ENCODE assay signal across 23 mouse cellular contexts in genomic region chr9:43315320-43315950, GRCm38 (mm10). TPM values are rescaled to one million over a fixed set of nuclear protein-coding genes. Genes with fewer than 3 reads are reported as not detected.
DNase-seq lines count a peak whose midpoint lies in the region; ATAC-seq and TF ChIP-seq lines count a peak whose summit lies in the region.
"Had no signal": no experiment of that assay in that cellular context is flagged by ENCODE, and none has a peak within 500 bp of the region (broad histone marks: within the 10 kb centered on the region; RNA-seq: fewer than 3 reads in every experiment).

No protein-coding gene starts in this region.

- no peak for TF ChIP-seq CTCF in hindbrain, postnatal 0 days (IDR thresholded peaks at IDR 0.05; ENCODE audit: low read depth)

- H3K9me3 ChIP-seq in hindbrain, embryonic 10.5 days = no peaks in the 10 kb centered on the region
- H3K9me3 ChIP-seq in hindbrain, postnatal 0 days (ENCODE audit: low read length) = no peaks in the 10 kb centered on the region
- H3K9me3 ChIP-seq in embryonic facial prominence, embryonic 15.5 days (replicated peaks) = no peaks in the 10 kb centered on the region
- H3K9me3 ChIP-seq: intestine, embryonic 15.5 days; megakaryocyte, embryonic 14.5 days; neural tube, embryonic 15.5 days had no signal

- WGBS in hindbrain, embryonic 10.5 days = 61% methylated on average over 3 of the region's 3 CpGs
- 41% methylated on average over 3 of the region's 3 CpGs for WGBS in hindbrain, postnatal 0 days
- 37% methylated on average over 3 of the region's 3 CpGs for WGBS in embryonic facial prominence, embryonic 15.5 days

- ATAC-seq in hindbrain, postnatal 0 days = no peak; the same call in 1 of the 2 replicates
- no peak for ATAC-seq in embryonic facial prominence, embryonic 15.5 days (ENCODE audit: insufficient number of reproducible peaks, low FRiP score, low TSS enrichment, low read depth)
- no peak for ATAC-seq in megakaryocyte, adult 5-6 weeks (ENCODE audit: poor library complexity, severe bottlenecking)
- ATAC-seq: intestine, embryonic 15.5 days; liver, postnatal 0 days; midbrain, embryonic 16.5 days had no signal

- no peak overlapping the region for H3K4me3 ChIP-seq in hindbrain, embryonic 10.5 days
- H3K4me3 ChIP-seq in hindbrain, postnatal 0 days (ENCODE audit: low read length) = no peak overlapping the region
- H3K4me3 ChIP-seq in embryonic facial prominence, embryonic 15.5 days (replicated peaks) = no peak overlapping the region
- H3K4me3 ChIP-seq: intestine, embryonic 15.5 days; megakaryocyte, embryonic 14.5 days; neural tube, embryonic 15.5 days had no signal

- no peak overlapping the region for H3K9ac ChIP-seq in hindbrain, postnatal 0 days (replicated peaks; ENCODE audit: low read length)
- H3K9ac ChIP-seq in embryonic facial prominence, embryonic 15.5 days = no peak overlapping the region
- H3K9ac ChIP-seq: hindbrain, embryonic 14.5 days; intestine, embryonic 15.5 days; liver, postnatal 0 days; neural tube, embryonic 15.5 days had no signal

- H3K27ac ChIP-seq in hindbrain, embryonic 10.5 days = peak overlapping the region; percentile 76
- no peak overlapping the region for H3K27ac ChIP-seq in hindbrain, postnatal 0 days
- peak overlapping the region; percentile 59 for H3K27ac ChIP-seq in embryonic facial prominence, embryonic 15.5 days (replicated peaks)
- H3K27ac ChIP-seq: hindbrain, embryonic 14.5 days; intestine, embryonic 15.5 days; neural tube, embryonic 15.5 days had no signal

- H3K27me3 ChIP-seq in hindbrain, embryonic 10.5 days (ENCODE audit: insufficient read depth, poor library complexity, severe bottlenecking) = peaks cover 25% of the 10 kb centered on the region; the same call in 1 of the 2 replicates
- H3K27me3 ChIP-seq in hindbrain, postnatal 0 days (ENCODE audit: insufficient read depth, low read length) = no peaks in the 10 kb centered on the region
- H3K27me3 ChIP-seq in embryonic facial prominence, embryonic 15.5 days = no peaks in the 10 kb centered on the region
- H3K27me3 ChIP-seq: intestine, embryonic 15.5 days; neural tube, embryonic 15.5 days had no signal

- DNase-seq in hindbrain, embryonic 10.5 days (ENCODE audit: low spot score) = peak; percentile 38
- DNase-seq in hindbrain, postnatal 0 days (ENCODE audit: low spot score) = no peak
- peak; percentile 71 for DNase-seq in Muller cell, postnatal 12 days (ENCODE audit: inconsistent ontology term)
- peak; percentile 42 for DNase-seq in embryo, embryonic 10.5 days (ENCODE audit: low spot score)
- DNase-seq in layer of hippocampus, adult 9-10 months (ENCODE audit: low spot score) = no peak
- DNase-seq in right cerebral cortex, postnatal 25 days = no peak
- DNase-seq: adrenal gland, adult 2 months; cerebellum, adult 9-10 months; gastrocnemius, postnatal 25 days; layer of hippocampus, postnatal 36 days; liver, postnatal 0 days; lung, postnatal 14 days; right cerebral cortex, postnatal 4 days; thymus, postnatal 36 days had no signal

- H3K4me1 ChIP-seq in hindbrain, embryonic 10.5 days (replicated peaks) = peaks cover 26% of the 10 kb centered on the region
- no peaks in the 10 kb centered on the region for H3K4me1 ChIP-seq in hindbrain, postnatal 0 days (ENCODE audit: insufficient read depth, low read length)
- H3K4me1 ChIP-seq in embryonic facial prominence, embryonic 15.5 days = peaks cover 11% of the 10 kb centered on the region; the same call in 1 of the 2 replicates
- H3K4me1 ChIP-seq: megakaryocyte, embryonic 14.5 days; neural tube, embryonic 15.5 days had no signal

- H3K4me2 ChIP-seq in hindbrain, postnatal 0 days (ENCODE audit: low read depth, low read length) = no peak overlapping the region
- H3K4me2 ChIP-seq in embryonic facial prominence, embryonic 15.5 days (replicated peaks) = peak overlapping the region; percentile 21; the same call in 1 of the 2 replicates
- H3K4me2 ChIP-seq: hindbrain, embryonic 14.5 days; intestine, embryonic 15.5 days; neural tube, embryonic 15.5 days had no signal

- H3K36me3 ChIP-seq in hindbrain, embryonic 10.5 days = no peaks in the 10 kb centered on the region
- H3K36me3 ChIP-seq in hindbrain, postnatal 0 days (ENCODE audit: insufficient read depth, low read length) = no peaks in the 10 kb centered on the region
- H3K36me3 ChIP-seq in embryonic facial prominence, embryonic 15.5 days = no peaks in the 10 kb centered on the region; the same call in 1 of the 2 replicates
- H3K36me3 ChIP-seq: intestine, embryonic 15.5 days; neural tube, embryonic 15.5 days had no signal

RNA-seq across cellular contexts. Expression of gene Trim29, which starts 4.8 kb away (rescaled TPM):
- polyA plus RNA-seq in hindbrain, embryonic 10.5 days (2016; fragmentation: Nextera tagmentation; extraction: Ambion mirVana) = 1.9 and 2.1 TPM in 2 replicates
- 0.05 and 0.14 TPM in 2 replicates for total RNA-seq in hindbrain, postnatal 0 days (2014; rRNA removed)
- 0.35 and 0.45 TPM in 2 replicates for polyA plus RNA-seq in hindbrain, postnatal 0 days (2015; fragmentation: Nextera tagmentation; extraction: Ambion mirVana)
- polyA plus RNA-seq in embryonic facial prominence, embryonic 15.5 days (2015; fragmentation: Nextera tagmentation; extraction: Ambion mirVana) = 131 and 142 TPM in 2 replicates
- not detected in 2 replicates for total RNA-seq in megakaryocyte, adult 5-6 weeks (2015)
- total RNA-seq in megakaryocyte, adult 5-6 weeks (2017) = not detected in 2 replicates
- total RNA-seq: gastrocnemius, postnatal 25 days; liver, adult 2 months; MEL had no signal
- polyA plus RNA-seq: hindbrain, embryonic 14.5 days; liver, adult 2 months had no signal

Comparison
In these comparisons a context has a peak if more than half of its experiments do, and no peak if none do; other contexts are left out.
1. DNase-seq: peak in hindbrain, embryonic 10.5 days (single experiment), Muller cell, postnatal 12 days (single experiment) and embryo, embryonic 10.5 days (single experiment); none in hindbrain, postnatal 0 days (single experiment), layer of hippocampus, adult 9-10 months (single experiment) and right cerebral cortex, postnatal 25 days (single experiment).
2. RNA of gene Trim29, which starts 4.8 kb away (polyA plus RNA-seq): 131 to 142 TPM in embryonic facial prominence, embryonic 15.5 days; 1.9 to 2.1 TPM in hindbrain, embryonic 10.5 days and 0.35 to 0.45 TPM in hindbrain, postnatal 0 days; every median in the first group is over 10 times any median in the second.